Mouse (Mus musculus) liver, embryonic 13.5 days (tissue): Measurements from ENCODE around the gene Igsf3. TPM values are rescaled to one million over a fixed set of nuclear protein-coding genes. Genes with fewer than 3 reads are reported as not detected.

ENCODE experiments used
- ATAC-seq: fragments of 200-750 bp; cut with Nextera tagmentation; 2 replicates; pipeline ENCODE4 v1.8.0; 2017; ENCODE audit warnings: low read depth, mild to moderate bottlenecking, moderate number of reproducible peaks, moderate library complexity
- DNase-seq: peaks from one replicate; pipeline ENCODE4 v3.0.0; 2022
- H3K27ac ChIP-seq: fragments of 300-500 bp; sonication (generic); 2 replicates; pipeline ENCODE4 v1.5.1; 2015; ENCODE audit warnings: moderate library complexity, mild to moderate bottlenecking, inconsistent platforms
- H3K27me3 ChIP-seq: fragments of 300-500 bp; sonication (generic); 2 replicates; pipeline ENCODE4 v1.6.1; 2015; ENCODE audit warnings: mild to moderate bottlenecking, inconsistent platforms
- H3K36me3 ChIP-seq: fragments of 300-500 bp; sonication (generic); 2 replicates; pipeline ENCODE4 v1.6.1; 2015; ENCODE audit warnings: mild to moderate bottlenecking, inconsistent platforms
- H3K4me1 ChIP-seq: fragments of 300-500 bp; sonication (generic); replicated peaks from 2 replicates; pipeline ENCODE4 v1.6.1; 2015; ENCODE audit warnings: inconsistent platforms
- H3K4me2 ChIP-seq: fragments of 300-500 bp; sonication (generic); 2 replicates; pipeline ENCODE4 v1.6.1; 2015; ENCODE audit warnings: inconsistent platforms, mild to moderate bottlenecking, moderate library complexity
- H3K4me3 ChIP-seq: fragments of 300-500 bp; sonication (generic); replicated peaks from 2 replicates; pipeline ENCODE4 v1.5.1; 2015; ENCODE audit warnings: mild to moderate bottlenecking, inconsistent platforms
- H3K9ac ChIP-seq: fragments of 300-500 bp; sonication (generic); 2 replicates; pipeline ENCODE4 v1.6.1; 2015; ENCODE audit warnings: mild to moderate bottlenecking, inconsistent platforms
- H3K9me3 ChIP-seq: fragments of 300-500 bp; sonication (generic); replicated peaks from 2 replicates; pipeline ENCODE4 v1.6.1; 2016; ENCODE audit warnings: inconsistent platforms
- WGBS: fragments of 180-500 bp; shearing (Covaris S2); methylation state at CpG from one replicate; pipeline ENCODE4 v1.1.7; 2015; ENCODE audit not compliant: insufficient replicate concordance; 5-methylcytosine and 5-hydroxymethylcytosine counted together
- polyA plus RNA-seq: library from polyadenylated mRNA; unstranded; fragments of >200 nt; fragmentation: Nextera tagmentation; extraction: Ambion mirVana; gene quantifications from 2 replicates; pipeline ENCODE4 v1.2.1, GENCODE M21; 2015

Gene Igsf3
- polyA plus RNA-seq, 1 experiment from 2014 or later, result 6.4 TPM

DNA sequence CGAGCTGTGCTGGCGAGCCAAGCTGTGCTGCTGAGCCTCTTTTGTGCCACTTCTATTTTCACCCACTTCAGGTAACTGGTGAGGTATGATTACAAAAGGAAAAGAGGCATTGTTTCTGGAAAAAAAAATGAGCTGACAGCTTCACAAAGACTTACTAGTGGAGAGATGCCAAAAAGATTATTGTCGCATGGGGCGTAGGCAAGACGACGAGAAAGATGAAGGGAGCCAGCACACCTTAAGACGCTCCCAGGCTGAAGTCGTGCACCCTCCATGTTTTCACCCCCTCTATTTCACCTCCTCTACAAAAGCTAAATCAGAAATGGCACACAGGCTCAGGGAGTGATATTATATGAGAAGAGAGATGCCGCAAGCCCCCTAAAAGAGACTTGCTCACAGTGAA, 113.6 kb downstream of the Igsf3 start:
- ATAC-seq (no peak), DNase-seq (no peak)
- Histone ChIP-seq H3K4me1 (0 out of 2 replicates have a peak, but pooled peaks cover 4% of the 10 kb centered on the region), H3K4me2 (no peak overlapping the region), H3K36me3 (no peaks in the 10 kb centered on the region), H3K9ac (no peak overlapping the region), H3K27me3 (no peaks in the 10 kb centered on the region), H3K9me3 (no peaks in the 10 kb centered on the region), H3K27ac (no peak overlapping the region), H3K4me3 (no peak overlapping the region)
- 71% methylated on average over 9 of the region's 9 CpGs for WGBS

DNA sequence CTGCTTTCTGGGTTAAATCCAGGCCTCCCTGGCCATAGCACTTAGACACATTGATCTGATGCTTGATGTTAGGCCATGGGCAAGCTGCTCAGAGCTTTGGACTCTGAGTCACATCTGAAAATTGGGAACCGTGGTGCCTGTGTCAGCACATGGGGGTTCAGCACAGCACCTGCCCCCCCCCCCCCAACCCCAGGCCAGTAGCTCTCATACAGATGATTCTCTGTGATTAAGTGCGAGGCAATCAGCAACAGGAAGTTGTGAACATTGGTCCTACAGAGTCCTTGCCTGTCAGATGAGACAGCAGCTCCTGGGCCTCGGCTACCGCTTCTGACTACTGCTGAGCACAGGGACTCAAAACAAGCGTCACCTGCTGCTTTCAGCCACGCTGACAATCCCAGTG, 116.0 kb downstream of the Igsf3 start:
- Histone ChIP-seq H3K4me3 (no peak overlapping the region), H3K4me1 (0 out of 2 replicates have a peak, but pooled peaks cover 4% of the 10 kb centered on the region), H3K27ac (no peak overlapping the region), H3K4me2 (no peak overlapping the region), H3K9me3 (no peaks in the 10 kb centered on the region), H3K27me3 (no peaks in the 10 kb centered on the region), H3K36me3 (no peaks in the 10 kb centered on the region), H3K9ac (no peak overlapping the region)
- DNase-seq (no peak), ATAC-seq (no peak)
- 49% methylated on average over 6 of the region's 6 CpGs for WGBS

DNA sequence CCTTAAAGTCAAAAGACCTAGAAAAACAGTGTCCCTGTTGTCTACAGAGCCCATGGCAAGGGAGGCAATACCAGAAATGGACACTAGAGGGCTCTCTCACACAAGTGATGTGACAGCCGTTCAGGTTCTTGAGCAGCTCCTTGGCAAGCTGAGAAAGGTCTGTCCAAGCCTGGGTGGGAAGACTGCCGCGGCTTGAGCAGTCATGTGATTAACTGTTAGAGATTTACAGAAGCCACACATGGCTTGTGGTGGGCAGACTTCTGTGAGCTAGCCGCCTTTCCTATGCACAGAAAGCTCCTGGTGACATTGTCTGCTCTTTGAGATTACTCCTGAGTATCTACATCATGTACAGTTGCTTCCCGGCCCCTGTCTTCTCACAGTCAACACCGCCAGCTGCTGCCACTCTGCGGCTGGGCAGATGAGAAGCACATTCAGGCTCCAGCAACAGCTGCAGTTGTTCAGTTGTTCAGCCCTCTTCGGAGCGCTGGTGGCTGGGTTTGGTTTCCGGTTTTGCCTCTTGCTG, 117.1 kb downstream of the Igsf3 start:
- Histone ChIP-seq H3K36me3 (no peaks in the 10 kb centered on the region), H3K9ac (no peak overlapping the region), H3K4me1 (0 out of 2 replicates have a peak, but pooled peaks cover 4% of the 10 kb centered on the region), H3K4me2 (no peak overlapping the region), H3K27me3 (no peaks in the 10 kb centered on the region), H3K9me3 (no peaks in the 10 kb centered on the region), H3K27ac (no peak overlapping the region), H3K4me3 (no peak overlapping the region)
- no peak for ATAC-seq
- peak; percentile 63 for DNase-seq
- 43% methylated on average over 10 of the region's 10 CpGs for WGBS

DNA sequence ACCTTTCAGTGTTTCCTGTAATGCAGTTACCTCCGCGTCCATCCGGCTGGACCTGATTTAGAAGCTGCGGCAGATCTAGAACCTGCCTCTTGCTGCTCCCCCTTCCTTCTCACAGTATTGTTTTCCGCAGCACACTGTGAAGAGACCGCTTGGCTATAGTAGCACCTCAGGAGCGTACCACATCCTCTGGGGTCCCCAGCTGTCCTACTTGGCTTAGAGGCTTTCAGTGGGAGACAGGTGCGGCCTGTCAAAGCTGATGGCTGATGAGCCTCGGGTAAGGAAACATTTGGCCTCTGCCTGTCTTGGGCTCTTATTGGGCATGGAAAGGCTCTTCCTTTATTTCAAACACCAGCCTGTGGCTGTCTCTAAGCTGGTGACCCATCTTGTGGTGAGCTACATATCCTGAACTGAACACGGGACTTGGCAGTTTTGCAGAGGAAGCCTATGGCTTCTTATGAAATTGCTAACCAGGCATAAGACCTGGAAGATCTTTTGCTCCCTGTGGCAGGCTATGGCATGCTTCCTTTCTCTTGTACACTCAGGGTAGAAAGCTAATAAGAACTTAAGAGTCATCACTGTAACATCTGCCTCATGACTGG, 120.6 kb downstream of the Igsf3 start:
- DNase-seq (no peak), ATAC-seq (no peak)
- H3K9me3 ChIP-seq, result no peaks in the 10 kb centered on the region
- no peak overlapping the region for H3K4me2 ChIP-seq
- no peak overlapping the region for H3K9ac ChIP-seq
- H3K4me3 ChIP-seq, result no peak overlapping the region
- H3K27me3 ChIP-seq, result no peaks in the 10 kb centered on the region
- no peak overlapping the region for H3K27ac ChIP-seq
- no peaks in the 10 kb centered on the region for H3K36me3 ChIP-seq
- H3K4me1 ChIP-seq, result 0 out of 2 replicates have a peak, but pooled peaks cover 4% of the 10 kb centered on the region
- WGBS, result 76% methylated on average over 10 of the region's 10 CpGs

DNA sequence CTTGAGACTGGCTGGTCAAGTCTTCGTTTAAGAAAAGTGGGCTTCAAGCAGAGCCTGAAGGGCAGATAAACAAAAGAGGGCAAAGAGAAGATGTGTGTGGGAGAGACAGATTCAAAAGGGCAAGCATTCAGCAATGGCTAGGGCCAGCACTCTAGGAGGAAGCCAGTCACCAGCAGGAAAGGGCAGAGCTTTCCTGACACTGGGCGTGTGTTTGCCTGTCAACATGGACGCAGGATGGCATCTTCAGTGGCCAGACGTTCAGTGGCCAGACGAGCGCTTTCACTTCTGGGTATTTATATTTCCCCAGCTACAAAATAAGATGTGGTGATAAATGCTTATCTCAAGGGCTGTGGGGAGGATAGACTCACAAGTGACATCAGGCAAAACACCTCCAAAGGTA, 123.0 kb downstream of the Igsf3 start:
- H3K4me3 ChIP-seq, result no peak overlapping the region
- H3K9ac ChIP-seq, result no peak overlapping the region
- H3K4me2 ChIP-seq, result no peak overlapping the region
- no peaks in the 10 kb centered on the region for H3K4me1 ChIP-seq
- ATAC-seq, result no peak
- no peaks in the 10 kb centered on the region for H3K9me3 ChIP-seq
- no peaks in the 10 kb centered on the region for H3K36me3 ChIP-seq
- 0 out of 2 replicates have a peak, but pooled peaks cover 3% of the 10 kb centered on the region for H3K27me3 ChIP-seq
- H3K27ac ChIP-seq, result no peak overlapping the region
- WGBS, result 55% methylated on average over 6 of the region's 6 CpGs
- DNase-seq, result no peak

DNA sequence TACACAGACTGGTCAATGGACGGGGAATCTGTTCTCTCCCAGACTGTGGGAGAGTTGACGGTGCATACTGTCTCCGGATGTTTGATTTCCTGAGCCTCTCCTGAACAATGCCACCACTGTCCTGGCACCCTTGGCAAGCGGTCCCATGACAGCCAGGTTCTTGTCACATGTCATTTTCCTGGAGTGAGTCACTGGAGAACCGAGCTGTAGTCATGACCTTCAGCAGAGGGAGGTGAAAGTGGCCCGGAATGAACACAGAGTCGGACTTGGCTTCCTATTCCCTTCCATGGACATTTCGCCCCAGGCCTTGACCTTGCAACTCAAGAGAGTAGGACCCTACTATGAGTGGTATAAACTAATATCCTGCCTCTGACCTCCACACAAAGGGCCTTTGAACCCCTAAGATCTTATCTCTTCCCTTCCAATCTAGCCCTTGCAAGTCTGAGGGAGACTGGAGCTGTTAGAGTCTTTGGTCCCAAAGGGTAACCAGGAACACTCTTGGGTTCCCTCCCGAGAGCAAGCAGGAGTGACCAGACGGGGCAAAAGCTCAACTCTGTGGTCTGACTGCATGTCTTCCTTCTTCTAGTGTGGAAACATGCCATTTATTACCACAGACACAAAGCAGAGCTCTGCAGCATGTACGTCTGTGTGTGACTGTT, 123.6 kb downstream of the Igsf3 start:
- H3K4me3 ChIP-seq, result no peak overlapping the region
- no peaks in the 10 kb centered on the region for H3K36me3 ChIP-seq
- ATAC-seq, result no peak
- DNase-seq, result no peak
- H3K4me2 ChIP-seq, result no peak overlapping the region
- H3K27me3 ChIP-seq, result 0 out of 2 replicates have a peak, but pooled peaks cover 3% of the 10 kb centered on the region
- H3K9me3 ChIP-seq, result no peaks in the 10 kb centered on the region
- H3K27ac ChIP-seq, result no peak overlapping the region
- WGBS, result 65% methylated on average over 11 of the region's 11 CpGs
- no peaks in the 10 kb centered on the region for H3K4me1 ChIP-seq
- H3K9ac ChIP-seq, result no peak overlapping the region

DNA sequence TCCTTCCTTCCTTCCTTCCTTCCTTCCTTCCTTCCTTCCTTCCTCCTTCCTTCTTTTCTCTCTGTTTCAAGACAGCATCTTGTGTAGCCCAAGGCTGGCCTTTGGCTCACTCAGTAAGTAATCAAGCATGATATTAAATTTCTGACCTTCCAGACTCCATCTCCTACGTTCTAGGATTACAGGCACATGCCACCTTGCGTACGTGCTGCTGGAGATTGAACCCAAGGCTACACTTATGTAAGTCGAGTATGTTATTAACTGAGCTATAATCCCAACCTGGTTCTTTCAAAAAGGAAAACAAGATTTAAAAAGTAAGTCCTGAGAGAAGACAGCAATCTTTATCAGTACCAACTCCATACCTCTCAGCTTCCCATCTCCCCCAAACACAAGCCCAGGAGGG, 124.7 kb downstream of the Igsf3 start:
- no peaks in the 10 kb centered on the region for H3K9me3 ChIP-seq
- H3K4me1 ChIP-seq, result peaks cover 4% of the 10 kb centered on the region
- 67% methylated on average over 4 of the region's 4 CpGs for WGBS
- H3K4me3 ChIP-seq, result no peak overlapping the region
- ATAC-seq (no peak), DNase-seq (no peak)
- 0 out of 2 replicates have a peak, but pooled peaks cover 3% of the 10 kb centered on the region for H3K27me3 ChIP-seq
- H3K4me2 ChIP-seq, result no peak overlapping the region
- no peak overlapping the region for H3K9ac ChIP-seq
- H3K27ac ChIP-seq, result no peak overlapping the region
- no peaks in the 10 kb centered on the region for H3K36me3 ChIP-seq

DNA sequence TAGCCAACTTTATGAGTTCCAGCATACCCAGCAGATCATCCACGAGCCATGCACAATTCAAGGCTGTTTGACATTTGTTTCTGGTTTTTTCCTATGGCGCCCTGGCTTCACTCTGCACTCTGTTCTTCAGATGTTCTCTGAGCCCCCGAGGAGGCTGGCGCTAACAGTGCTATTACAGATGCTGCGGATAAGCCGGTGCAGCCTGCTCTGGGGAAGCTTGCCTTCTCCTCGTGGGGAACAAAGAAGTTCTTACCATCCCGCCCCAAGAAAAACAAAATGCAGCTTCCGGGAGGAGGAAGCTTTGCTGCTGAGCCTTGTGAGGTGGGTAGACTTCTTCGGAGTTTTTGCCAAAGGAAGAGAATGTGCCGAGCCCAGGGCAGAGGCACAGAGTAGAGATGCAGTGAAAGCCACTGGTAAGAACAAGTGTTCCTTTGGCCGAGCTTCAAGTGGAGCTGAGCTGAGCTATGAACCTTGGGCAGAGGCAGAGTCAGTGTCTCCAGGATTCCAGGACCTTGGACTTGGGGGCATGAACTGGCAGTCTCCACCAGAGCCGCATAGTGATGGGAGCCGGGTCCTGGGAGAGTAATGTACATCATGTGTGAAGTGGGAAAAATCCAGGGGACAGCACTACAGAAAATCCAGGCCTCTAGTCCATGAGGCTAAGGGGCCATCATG, 125.3 kb downstream of the Igsf3 start:
- Histone ChIP-seq H3K4me2 (no peak overlapping the region), H3K27me3 (0 out of 2 replicates have a peak, but pooled peaks cover 3% of the 10 kb centered on the region), H3K9ac (no peak overlapping the region), H3K4me1 (peaks cover 10% of the 10 kb centered on the region), H3K9me3 (no peaks in the 10 kb centered on the region), H3K27ac (no peak overlapping the region), H3K4me3 (no peak overlapping the region), H3K36me3 (no peaks in the 10 kb centered on the region)
- DNase-seq, result no peak
- no peak for ATAC-seq
- 38% methylated on average over 14 of the region's 14 CpGs for WGBS

DNA sequence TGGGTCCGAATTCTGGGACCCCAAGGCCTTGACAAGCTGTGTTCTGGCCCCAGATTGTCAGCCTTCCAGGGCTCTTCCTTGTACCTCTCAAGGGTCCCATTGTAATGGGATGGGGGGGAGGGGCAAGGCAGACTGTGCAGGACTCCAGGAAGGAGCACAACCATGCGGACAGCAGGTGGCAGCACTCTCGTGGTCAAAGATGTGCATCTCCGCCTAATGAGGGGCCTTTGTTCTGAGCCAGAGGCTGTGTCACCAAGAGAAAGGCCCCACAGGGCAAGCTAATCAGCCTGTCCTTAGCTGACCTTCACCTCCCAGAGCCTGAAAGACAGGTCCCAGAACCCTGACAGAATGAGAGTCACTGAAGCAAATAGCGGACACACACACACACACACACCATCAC, 129.3 kb downstream of the Igsf3 start:
- peak; percentile 46 for DNase-seq
- 40% methylated on average over 5 of the region's 5 CpGs for WGBS
- Histone ChIP-seq H3K4me1 (peaks cover 15% of the 10 kb centered on the region), H3K27ac (no peak overlapping the region), H3K4me3 (no peak overlapping the region), H3K9me3 (no peaks in the 10 kb centered on the region), H3K27me3 (0 out of 2 replicates have a peak, but pooled peaks cover 3% of the 10 kb centered on the region), H3K36me3 (no peaks in the 10 kb centered on the region), H3K4me2 (no peak overlapping the region), H3K9ac (no peak overlapping the region)
- peak; percentile 70 for ATAC-seq

DNA sequence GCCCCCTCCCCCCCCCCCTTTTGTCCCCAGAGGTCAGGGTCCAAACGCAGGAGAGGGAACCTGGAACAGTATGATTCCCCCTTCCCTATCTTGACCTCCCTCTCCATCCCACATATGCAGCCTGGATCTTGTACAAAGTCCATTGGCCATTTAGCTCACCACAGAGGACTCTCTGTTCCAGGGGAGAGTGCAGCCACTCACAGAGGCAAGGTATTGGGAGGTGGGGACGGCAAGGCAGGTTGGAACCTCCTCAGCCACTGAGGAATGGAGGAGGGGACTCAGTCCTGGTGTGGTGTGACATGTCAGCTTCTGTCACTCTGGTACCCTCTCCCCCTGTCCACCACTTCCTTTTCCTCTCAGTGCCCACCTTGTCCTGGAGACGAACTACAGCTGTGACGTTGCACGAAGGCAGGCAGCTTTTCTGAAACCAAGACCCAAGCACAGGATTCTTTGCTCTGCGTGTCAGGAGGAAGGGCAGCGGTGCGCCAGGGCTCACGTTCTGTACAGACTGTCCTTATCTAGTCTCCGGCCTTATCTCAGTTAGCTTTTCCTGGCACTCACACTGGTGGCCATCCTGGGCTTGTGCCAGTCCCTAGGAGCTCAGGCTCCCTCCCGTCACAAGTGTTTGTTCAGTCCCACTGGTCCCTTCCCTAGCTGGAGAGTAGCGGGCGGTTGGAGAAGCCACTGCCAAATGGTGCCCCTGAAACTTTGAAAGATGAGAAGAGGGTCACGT, 130.3 kb downstream of the Igsf3 start:
- Histone ChIP-seq H3K4me1 (peaks cover 15% of the 10 kb centered on the region), H3K4me3 (no peak overlapping the region), H3K27ac (no peak overlapping the region), H3K27me3 (0 out of 2 replicates have a peak, but pooled peaks cover 3% of the 10 kb centered on the region), H3K4me2 (no peak overlapping the region), H3K36me3 (no peaks in the 10 kb centered on the region), H3K9ac (no peak overlapping the region), H3K9me3 (no peaks in the 10 kb centered on the region)
- 15% methylated on average over 14 of the region's 14 CpGs for WGBS
- ATAC-seq, result 0 out of 2 replicates have a peak, but pooled peaks have one; percentile 31
- no peak for DNase-seq

DNA sequence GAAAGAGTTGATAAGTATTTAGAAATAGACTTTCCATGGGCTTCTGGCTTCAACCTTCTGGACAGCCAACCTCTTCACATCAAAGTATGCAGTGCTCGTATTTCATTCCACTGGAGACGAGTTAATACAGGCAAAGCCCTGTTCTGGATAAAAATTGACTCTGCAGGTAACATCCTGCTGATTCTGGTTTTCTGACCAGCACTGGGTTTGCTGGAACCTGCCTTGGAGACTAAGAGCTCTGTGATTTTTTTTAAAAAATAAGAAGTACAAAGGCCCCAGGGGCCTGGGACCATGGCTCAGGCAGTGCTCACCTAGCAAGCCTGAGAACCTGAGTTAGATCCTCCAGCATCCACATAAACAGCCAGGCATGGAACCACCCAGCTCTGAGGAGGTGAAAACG, 130.9 kb downstream of the Igsf3 start:
- Histone ChIP-seq H3K36me3 (no peaks in the 10 kb centered on the region), H3K4me3 (no peak overlapping the region), H3K27ac (no peak overlapping the region), H3K9ac (no peak overlapping the region), H3K4me2 (no peak overlapping the region), H3K9me3 (no peaks in the 10 kb centered on the region), H3K27me3 (0 out of 2 replicates have a peak, but pooled peaks cover 3% of the 10 kb centered on the region), H3K4me1 (peaks cover 15% of the 10 kb centered on the region)
- ATAC-seq (no peak), DNase-seq (no peak)
- 66% methylated on average over 3 of the region's 3 CpGs for WGBS
